Mouse (Mus musculus) MEL-GATA-1-ER (cell line): ENCODE measurements around the gene Pet2.

ENCODE experiments used
- DNase-seq: peaks from one replicate; pipeline ENCODE4 v3.0.0-alpha.2; 2012; ENCODE audit warnings: low read depth; ENCODE audit errors: extremely low read depth

Gene Pet2

GRCm38 (mm10) chrX:89409589-89409988 lies at the start of gene Pet2:
Gene Pet2, minus strand, starts transcription at chrX:89409689.
- DNase-seq = no peak
